Comparison of ENCODE assay signal across 8 mouse cellular contexts in the genomic region with DNA sequence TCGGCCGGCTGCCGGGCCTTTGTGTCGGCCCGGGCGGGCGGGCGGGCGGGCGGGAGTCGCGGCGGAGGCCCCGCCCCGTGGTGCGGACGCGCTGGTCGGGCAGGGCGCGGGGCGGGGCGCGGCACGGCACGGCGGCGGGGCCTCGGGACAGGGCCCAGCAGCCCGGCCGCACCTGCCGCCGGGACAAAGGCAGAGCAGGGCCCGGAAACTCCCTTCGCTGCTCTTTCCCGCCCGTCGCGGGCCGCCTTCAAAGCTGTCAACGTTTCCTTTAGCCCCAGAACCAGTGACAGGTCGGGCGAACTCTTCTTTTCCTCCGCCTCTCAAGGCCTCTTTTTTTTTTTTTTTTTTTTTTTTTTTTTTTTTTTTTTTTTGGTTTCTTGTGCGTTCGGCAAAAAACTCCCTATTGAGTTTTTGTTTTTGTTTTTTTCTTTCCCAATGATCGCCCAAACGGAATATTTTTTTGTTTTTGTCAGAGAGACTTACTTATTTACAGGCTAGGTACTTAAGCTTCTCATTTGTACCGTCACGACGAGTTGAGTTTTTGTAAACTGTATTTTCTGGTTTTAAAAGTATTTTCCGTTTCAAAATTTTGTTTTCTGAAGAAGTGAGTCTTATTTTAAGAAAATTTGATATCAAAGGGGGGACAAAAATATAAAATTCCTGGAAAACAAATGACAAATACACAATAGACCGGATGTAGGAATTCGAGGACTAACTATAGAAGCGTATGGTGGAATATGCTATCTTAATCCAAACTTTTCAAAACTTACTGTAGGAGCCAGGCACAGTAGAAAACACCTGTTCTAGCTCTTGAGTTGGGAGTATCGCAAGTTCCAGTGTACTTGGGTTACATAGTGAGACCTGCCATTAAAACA. TPM values are rescaled to one million over a fixed set of nuclear protein-coding genes. Genes with fewer than 3 reads are reported as not detected.
DNase-seq lines count a peak whose midpoint lies in the region; ATAC-seq and TF ChIP-seq lines count a peak whose summit lies in the region.

No protein-coding gene starts in this region.

- 10% methylated on average over 30 of the region's 56 CpGs for WGBS in embryonic facial prominence, embryonic 11.5 days
- WGBS in heart, embryonic 13.5 days = 4% methylated on average over 49 of the region's 56 CpGs
- 4% methylated on average over 33 of the region's 56 CpGs for WGBS in kidney, embryonic 16.5 days
- WGBS in lung, embryonic 15.5 days = 3% methylated on average over 26 of the region's 56 CpGs
- WGBS in olfactory bulb, adult 2 months = 7% methylated on average over 56 of the region's 56 CpGs

- peaks cover 31 to 50% of the 10 kb centered on the region in 2 experiments for H3K36me3 ChIP-seq in MEL (ENCODE audit: control insufficient read depth in 1 of 2, insufficient read depth in 2 of 2, low read length in 2 of 2)
- peaks cover 12% of the 10 kb centered on the region for H3K36me3 ChIP-seq in embryonic facial prominence, embryonic 11.5 days (replicated peaks; ENCODE audit: control insufficient read depth, insufficient read depth, low read depth, low read length)
- peaks cover 61% of the 10 kb centered on the region for H3K36me3 ChIP-seq in heart, embryonic 13.5 days
- peaks cover 30% of the 10 kb centered on the region for H3K36me3 ChIP-seq in kidney, embryonic 16.5 days (ENCODE audit: insufficient read depth, low read length)
- peaks cover 43% of the 10 kb centered on the region for H3K36me3 ChIP-seq in lung, embryonic 15.5 days

- no peaks in the 10 kb centered on the region for H3K27me3 ChIP-seq in MEL (ENCODE audit: control insufficient read depth in 1 of 2, insufficient read depth in 2 of 2, low read length in 2 of 2)
- H3K27me3 ChIP-seq in embryonic facial prominence, embryonic 11.5 days (ENCODE audit: control insufficient read depth, insufficient read depth, low read length) = no peaks in the 10 kb centered on the region
- H3K27me3 ChIP-seq in heart, embryonic 13.5 days (replicated peaks) = no peaks in the 10 kb centered on the region
- H3K27me3 ChIP-seq in kidney, embryonic 16.5 days (ENCODE audit: insufficient read depth, low read length) = no peaks in the 10 kb centered on the region
- no peaks in the 10 kb centered on the region for H3K27me3 ChIP-seq in lung, embryonic 15.5 days

- peaks cover 21 to 23% of the 10 kb centered on the region in 2 experiments for H3K4me1 ChIP-seq in MEL (ENCODE audit: control insufficient read depth in 1 of 2, insufficient read depth in 2 of 2, low read length in 2 of 2)
- peaks cover 4% of the 10 kb centered on the region for H3K4me1 ChIP-seq in embryonic facial prominence, embryonic 11.5 days (ENCODE audit: control insufficient read depth, insufficient read depth, low read length)
- H3K4me1 ChIP-seq in heart, embryonic 13.5 days = peaks cover 37% of the 10 kb centered on the region
- H3K4me1 ChIP-seq in kidney, embryonic 16.5 days (ENCODE audit: insufficient read depth, low read length) = peaks cover 19% of the 10 kb centered on the region
- H3K4me1 ChIP-seq in lung, embryonic 15.5 days = peaks cover 21% of the 10 kb centered on the region
- peaks cover 2% of the 10 kb centered on the region; the same call in 1 of the 2 replicates for H3K4me1 ChIP-seq in olfactory bulb, adult 2 months (ENCODE audit: control insufficient read depth, insufficient read depth, low read length)

- no peak for TF ChIP-seq CTCF in MEL (IDR thresholded peaks at IDR 0.05 in 2 of 3, conservative IDR thresholded peaks at IDR 0.05 in 1 of 3; ENCODE audit: control insufficient read depth in 1 of 3, insufficient read depth in 1 of 3, low read depth in 2 of 3, low read length in 3 of 3, poor library complexity in 1 of 3, severe bottlenecking in 1 of 3)
- TF ChIP-seq CTCF in olfactory bulb, adult 2 months (IDR thresholded peaks at IDR 0.05; ENCODE audit: insufficient read depth, low read depth, low read length) = no peak

- peak overlapping the region; percentile 79 to 92 for H3K4me3 ChIP-seq in MEL (ENCODE audit: control insufficient read depth in 1 of 2, insufficient read depth in 1 of 2, low read depth in 2 of 2, low read length in 2 of 2)
- peak overlapping the region; percentile 83 for H3K4me3 ChIP-seq in embryonic facial prominence, embryonic 11.5 days (ENCODE audit: low read depth, low read length)
- H3K4me3 ChIP-seq in heart, embryonic 13.5 days = peak overlapping the region; percentile 90
- H3K4me3 ChIP-seq in kidney, embryonic 16.5 days (ENCODE audit: low read length) = peak overlapping the region; percentile 91
- H3K4me3 ChIP-seq in lung, embryonic 15.5 days = peak overlapping the region; percentile 74
- H3K4me3 ChIP-seq in olfactory bulb, adult 2 months (ENCODE audit: insufficient read depth, low read depth, low read length) = peak overlapping the region; percentile 94

- no peak for TF ChIP-seq RAD21 in MEL (IDR thresholded peaks at IDR 0.05; ENCODE audit: low read depth, low read length)

- peak overlapping the region; percentile 97 for H3K9ac ChIP-seq in MEL (ENCODE audit: control insufficient read depth, low read depth, low read length, poor library complexity, severe bottlenecking)
- H3K9ac ChIP-seq in embryonic facial prominence, embryonic 11.5 days (replicated peaks; ENCODE audit: low read length) = peak overlapping the region; percentile 98
- peak overlapping the region; percentile 96 for H3K9ac ChIP-seq in heart, embryonic 13.5 days
- H3K9ac ChIP-seq in kidney, embryonic 16.5 days (replicated peaks; ENCODE audit: low read length) = peak overlapping the region; percentile 96
- peak overlapping the region; percentile 96 for H3K9ac ChIP-seq in lung, embryonic 15.5 days

- H3K4me2 ChIP-seq in embryonic facial prominence, embryonic 11.5 days (ENCODE audit: low read depth, low read length) = peak overlapping the region; percentile 42
- H3K4me2 ChIP-seq in heart, embryonic 13.5 days = peak overlapping the region; percentile 93
- H3K4me2 ChIP-seq in kidney, embryonic 16.5 days (replicated peaks; ENCODE audit: low read depth, low read length) = peak overlapping the region; percentile 63
- H3K4me2 ChIP-seq in lung, embryonic 15.5 days = peak overlapping the region; percentile 56

- no peaks in the 10 kb centered on the region for H3K9me3 ChIP-seq in MEL (replicated peaks; ENCODE audit: insufficient read depth, low read length)
- no peaks in the 10 kb centered on the region for H3K9me3 ChIP-seq in embryonic facial prominence, embryonic 11.5 days (replicated peaks; ENCODE audit: control insufficient read depth, low read length)
- H3K9me3 ChIP-seq in heart, embryonic 13.5 days = no peaks in the 10 kb centered on the region
- H3K9me3 ChIP-seq in kidney, embryonic 16.5 days (ENCODE audit: low read length) = no peaks in the 10 kb centered on the region
- H3K9me3 ChIP-seq in lung, embryonic 15.5 days = no peaks in the 10 kb centered on the region

- TF ChIP-seq POLR2A in MEL (IDR thresholded peaks at IDR 0.05; ENCODE audit: control insufficient read depth in 1 of 2, insufficient read depth in 1 of 2, low read depth in 1 of 2, low read length in 2 of 2, poor library complexity in 1 of 2) = no peak
- peak; percentile 11; the same call in 1 of the 2 replicates for TF ChIP-seq POLR2A in olfactory bulb, adult 2 months (IDR thresholded peaks at IDR 0.05; ENCODE audit: insufficient read depth, low read depth, low read length)

- peak; percentile 89 for ATAC-seq in embryonic facial prominence, embryonic 11.5 days (replicated peaks; ENCODE audit: insufficient number of reproducible peaks, low FRiP score, low TSS enrichment, low read depth)
- ATAC-seq in heart, embryonic 13.5 days (ENCODE audit: extremely low read depth, insufficient number of reproducible peaks, low FRiP score, low TSS enrichment) = peak; percentile 94
- peak; percentile 96 for ATAC-seq in kidney, embryonic 16.5 days (ENCODE audit: low FRiP score, low TSS enrichment)
- ATAC-seq in lung, embryonic 15.5 days (ENCODE audit: borderline replicate concordance, extremely low read depth, low FRiP score, low TSS enrichment) = peak; percentile 94

- no peak for TF ChIP-seq EP300 in MEL (IDR thresholded peaks at IDR 0.05; ENCODE audit: low read depth in 1 of 2, low read length in 2 of 2)

- peak; percentile 86 for DNase-seq in 416B (ENCODE audit: low read depth)
- DNase-seq in MEL (ENCODE audit: low read depth, low spot score) = peak; percentile 84
- peak; percentile 85 for DNase-seq in embryonic facial prominence, embryonic 11.5 days (ENCODE audit: low spot score)
- peak; percentile 82 to 92 for DNase-seq in thymus, postnatal 36 days

- peak overlapping the region; percentile 91 for H3K27ac ChIP-seq in MEL (ENCODE audit: control insufficient read depth, low read depth, low read length)
- H3K27ac ChIP-seq in embryonic facial prominence, embryonic 11.5 days (replicated peaks; ENCODE audit: low read depth, low read length) = peak overlapping the region; percentile 96
- peak overlapping the region; percentile 99 for H3K27ac ChIP-seq in heart, embryonic 13.5 days (replicated peaks)
- H3K27ac ChIP-seq in kidney, embryonic 16.5 days (ENCODE audit: low read length) = peak overlapping the region; percentile 99
- H3K27ac ChIP-seq in lung, embryonic 15.5 days = peak overlapping the region; percentile 99
- H3K27ac ChIP-seq in olfactory bulb, adult 2 months (ENCODE audit: insufficient read depth, low read depth, low read length) = no peak overlapping the region; the same call in 1 of the 2 replicates

- peaks cover 50% of the 10 kb centered on the region for H3K79me2 ChIP-seq in MEL (ENCODE audit: control insufficient read depth, insufficient read depth, low read length, poor library complexity)

RNA-seq across cellular contexts. Expression of a gene that starts 0.6 kb away (rescaled TPM):
- 217 and 257 TPM in 2 replicates for total RNA-seq in MEL (2012; rRNA removed)
- 100 to 1,000 TPM; 151 to 332 TPM for polyA plus RNA-seq in MEL (2012; ENCODE audit: insufficient read depth in 1 of 2, insufficient read length in 2 of 2, low read depth in 1 of 2, low replicate concordance in 2 of 2, missing spikeins in 1 of 2)
- polyA plus RNA-seq in embryonic facial prominence, embryonic 11.5 days (2014; fragmentation: Nextera tagmentation; extraction: Ambion mirVana) = 113 and 129 TPM in 2 replicates
- polyA plus RNA-seq in heart, embryonic 13.5 days (2015; fragmentation: Nextera tagmentation; extraction: Ambion mirVana) = 61.2 and 64.9 TPM in 2 replicates
- polyA plus RNA-seq in kidney, embryonic 16.5 days (2015; fragmentation: Nextera tagmentation; extraction: Ambion mirVana) = 107 and 116 TPM in 2 replicates
- 81.4 and 89.4 TPM in 2 replicates for polyA plus RNA-seq in lung, embryonic 15.5 days (2015; fragmentation: Nextera tagmentation; extraction: Ambion mirVana)
- not detected in 2 replicates for polyA plus RNA-seq in olfactory bulb, adult 2 months (2012; ENCODE audit: insufficient read depth, insufficient read length, low replicate concordance, missing spikeins)

RNA-seq across cellular contexts. Expression of a gene that starts 0.6 kb away (rescaled TPM):
- total RNA-seq in MEL (2012; rRNA removed) = 28.7 and 31.1 TPM in 2 replicates
- 10 to 100 TPM; 32.4 to 62.0 TPM for polyA plus RNA-seq in MEL (2012; ENCODE audit: insufficient read depth in 1 of 2, insufficient read length in 2 of 2, low read depth in 1 of 2, low replicate concordance in 2 of 2, missing spikeins in 1 of 2)
- polyA plus RNA-seq in embryonic facial prominence, embryonic 11.5 days (2014; fragmentation: Nextera tagmentation; extraction: Ambion mirVana) = 123 and 125 TPM in 2 replicates
- polyA plus RNA-seq in heart, embryonic 13.5 days (2015; fragmentation: Nextera tagmentation; extraction: Ambion mirVana) = 93.0 and 102 TPM in 2 replicates
- 126 and 128 TPM in 2 replicates for polyA plus RNA-seq in kidney, embryonic 16.5 days (2015; fragmentation: Nextera tagmentation; extraction: Ambion mirVana)
- polyA plus RNA-seq in lung, embryonic 15.5 days (2015; fragmentation: Nextera tagmentation; extraction: Ambion mirVana) = 131 and 140 TPM in 2 replicates
- 82.9 and 393 TPM in 2 replicates for polyA plus RNA-seq in olfactory bulb, adult 2 months (2012; ENCODE audit: insufficient read depth, insufficient read length, low replicate concordance, missing spikeins)

RNA-seq across cellular contexts. Expression of a gene that starts 18.1 kb away (rescaled TPM):
- total RNA-seq in MEL (2012; rRNA removed) = 165 and 208 TPM in 2 replicates
- polyA plus RNA-seq in MEL (2012; ENCODE audit: insufficient read depth in 1 of 2, insufficient read length in 2 of 2, low read depth in 1 of 2, low replicate concordance in 2 of 2, missing spikeins in 1 of 2) = 100 to 1,000 TPM; 188 to 419 TPM
- 293 and 321 TPM in 2 replicates for polyA plus RNA-seq in embryonic facial prominence, embryonic 11.5 days (2014; fragmentation: Nextera tagmentation; extraction: Ambion mirVana)
- 340 and 382 TPM in 2 replicates for polyA plus RNA-seq in heart, embryonic 13.5 days (2015; fragmentation: Nextera tagmentation; extraction: Ambion mirVana)
- polyA plus RNA-seq in kidney, embryonic 16.5 days (2015; fragmentation: Nextera tagmentation; extraction: Ambion mirVana) = 372 and 375 TPM in 2 replicates
- polyA plus RNA-seq in lung, embryonic 15.5 days (2015; fragmentation: Nextera tagmentation; extraction: Ambion mirVana) = 399 and 416 TPM in 2 replicates
- not detected in 2 replicates for polyA plus RNA-seq in olfactory bulb, adult 2 months (2012; ENCODE audit: insufficient read depth, insufficient read length, low replicate concordance, missing spikeins)

RNA-seq across cellular contexts. Expression of a gene that starts 18.4 kb away (rescaled TPM):
- 14.7 and 15.6 TPM in 2 replicates for total RNA-seq in MEL (2012; rRNA removed)
- 10 to 100 TPM in 1 of 2 experiments, not detected in 1; 19.2 TPM for polyA plus RNA-seq in MEL (2012; ENCODE audit: insufficient read depth in 1 of 2, insufficient read length in 2 of 2, low read depth in 1 of 2, low replicate concordance in 2 of 2, missing spikeins in 1 of 2)
- 59.4 and 59.8 TPM in 2 replicates for polyA plus RNA-seq in embryonic facial prominence, embryonic 11.5 days (2014; fragmentation: Nextera tagmentation; extraction: Ambion mirVana)
- 46.8 and 51.9 TPM in 2 replicates for polyA plus RNA-seq in heart, embryonic 13.5 days (2015; fragmentation: Nextera tagmentation; extraction: Ambion mirVana)
- polyA plus RNA-seq in kidney, embryonic 16.5 days (2015; fragmentation: Nextera tagmentation; extraction: Ambion mirVana) = 68.8 and 72.7 TPM in 2 replicates
- polyA plus RNA-seq in lung, embryonic 15.5 days (2015; fragmentation: Nextera tagmentation; extraction: Ambion mirVana) = 67.0 and 70.1 TPM in 2 replicates
- not detected in 2 replicates for polyA plus RNA-seq in olfactory bulb, adult 2 months (2012; ENCODE audit: insufficient read depth, insufficient read length, low replicate concordance, missing spikeins)

Comparison
In these comparisons a context has a peak if more than half of its experiments do, and no peak if none do; other contexts are left out.
1. H3K4me2 ChIP-seq: peak in every context shown above with its lines; median percentile 93 in heart, embryonic 13.5 days; 63 in kidney, embryonic 16.5 days; 56 in lung, embryonic 15.5 days; 42 in embryonic facial prominence, embryonic 11.5 days.